Mouse (Mus musculus) urinary bladder, postnatal 25 days (tissue): ENCODE data around the gene Olfr1084.
"Not testable (repeated sequence)": the region's sequence is repeated elsewhere in the genome, so short reads cannot be mapped to it uniquely, and the experiment has no call there.

ENCODE experiments used
- DNase-seq: peaks from one replicate; pipeline ENCODE4 v3.0.0; 2022; ENCODE audit warnings: low spot score

The Olfr1084 gene

GRCm38 (mm10) chr2:86639625-86640024 lies at the start of gene Olfr1084:
Gene Olfr1084, minus strand, starts transcription at chr2:86639725.
- DNase-seq, result not testable (repeated sequence)

DNA sequence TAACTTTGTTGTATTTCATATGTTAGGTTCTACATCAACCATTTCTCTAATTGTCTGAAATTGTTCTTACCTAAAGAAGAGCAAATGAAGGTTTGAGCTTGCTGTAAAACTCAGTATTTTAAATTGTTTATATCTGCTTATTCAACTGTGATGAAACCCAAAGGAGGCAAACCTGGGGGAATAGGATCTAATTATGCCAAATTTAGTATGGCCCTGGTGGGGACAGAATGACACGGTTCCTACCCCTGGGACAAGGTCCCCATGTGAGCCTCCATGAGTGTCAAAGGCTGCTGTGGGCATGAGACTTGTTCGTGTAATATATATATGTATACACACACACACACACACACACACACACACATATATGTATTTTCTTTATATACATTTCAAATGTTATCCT lies 40.5 kb upstream of the Olfr1084 start, which contains the start of gene Olfr1086:
Olfr1086 (minus strand) TSS at position 101 of the 400 bp plus-strand sequence.
- DNase-seq, result no peak

GRCm38 (mm10) chr2:86661919-86662318 lies 22.4 kb upstream of the Olfr1084 start, which contains the start of gene Olfr1085:
Gene Olfr1085, minus strand, starts transcription at chr2:86662019.
- no peak for DNase-seq

DNA sequence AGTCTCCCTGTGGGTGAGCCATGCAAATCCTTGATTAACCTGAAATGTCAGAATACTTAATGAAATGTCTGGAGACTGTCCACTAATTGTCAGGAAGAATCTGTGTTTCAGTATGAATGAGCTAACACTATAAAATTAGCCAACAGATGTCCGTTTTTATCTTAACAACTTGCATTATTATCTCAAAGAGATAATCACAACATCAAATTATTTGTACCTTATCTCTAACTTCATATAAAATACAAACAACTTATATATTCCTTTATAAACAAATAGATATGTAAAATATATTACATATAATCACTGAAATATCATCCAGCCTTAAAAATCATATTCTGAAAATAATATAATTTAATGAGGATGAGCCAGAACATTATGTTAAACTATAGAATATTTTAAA lies 40.7 kb downstream of the Olfr1084 start, which contains the start of gene Olfr1082:
Olfr1082 (minus strand) TSS at position 101 of the 400 bp plus-strand sequence.
- DNase-seq, result not testable (repeated sequence)
